Mouse (Mus musculus): Measurements from ENCODE around the gene Smpd1.

Smpd1 gene

DNA sequence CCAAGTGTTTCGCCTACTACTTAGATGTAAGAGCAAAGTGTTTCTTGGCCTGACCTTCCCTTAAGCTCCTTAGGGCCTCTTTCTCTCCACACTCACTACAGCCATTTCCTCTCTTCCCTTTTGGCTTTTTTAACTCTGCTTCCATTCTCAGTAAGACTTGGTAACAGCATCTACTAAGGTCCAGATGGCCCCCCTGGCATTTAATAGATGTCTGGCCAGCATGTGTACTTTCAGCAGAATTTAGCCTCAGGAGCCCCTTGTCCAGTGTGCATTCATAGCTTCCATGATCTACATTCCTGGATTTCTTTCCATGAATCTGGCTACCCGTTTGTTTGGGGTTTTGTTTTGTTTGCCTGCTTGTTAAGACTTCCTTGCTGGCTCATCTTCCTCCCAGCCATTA is 24.3 kb downstream of the Smpd1 start:
- ChIA-PET CTCF (no interaction called here), POLR2A (interaction anchor here in 1 of 4 experiments (1.6 kb wide), 1 partner anchor 24 kb away, joined by 6 read pairs; the partner anchor contains the start of gene Smpd1)

DNA sequence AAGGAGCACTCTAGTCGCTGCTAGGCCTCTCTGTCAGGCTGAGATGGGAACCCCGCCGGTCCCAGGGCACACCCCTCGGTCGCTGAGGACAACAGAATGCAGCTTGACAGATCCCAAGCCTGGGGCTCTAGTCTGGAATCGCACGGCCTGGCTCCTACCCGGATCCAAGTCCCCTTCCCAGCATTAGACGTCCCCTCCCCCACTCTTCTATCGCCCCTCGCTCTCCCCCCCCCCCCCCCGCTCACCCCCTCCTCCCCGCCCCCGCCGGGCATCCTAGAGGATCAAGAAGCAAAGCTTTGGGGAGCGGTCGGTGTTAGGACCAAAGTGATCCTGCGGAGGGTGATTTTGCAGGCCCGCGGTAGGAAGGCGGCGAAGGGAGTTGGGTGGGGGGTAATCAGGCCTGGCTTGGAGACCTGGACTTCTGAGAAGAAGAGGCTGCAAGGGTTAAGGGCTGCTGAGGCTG is 26.5 kb downstream of the Smpd1 start:
- CTCF ChIA-PET: interaction anchor here in 2 of 4 experiments (0.5 to 1.9 kb wide), 5 partner anchors 23 to 1332 kb away, joined by 3 to 9 read pairs (median 3); partner anchors contain the start of genes Dnhd1 (in 1 of the 2) and Smpd1 (in 1 of the 2)
- POLR2A ChIA-PET: interaction anchor here (0.5 to 2.1 kb wide), 22 partner anchors 8 to 1973 kb away, joined by 3 to 15 read pairs (median 3); partner anchors contain the start of genes Mrpl17 (in 2 of the 4), Smpd1 (in 2 of the 4), Arfip2 (in 1 of the 4) and Dnhd1 (in 1 of the 4)

- ChIA-PET CTCF (interaction anchor here in 2 of 4 experiments (0.6 to 1.9 kb wide), 5 partner anchors 23 to 1333 kb away, joined by 3 to 9 read pairs (median 3); partner anchors contain the start of genes Dnhd1 (in 1 of the 2) and Smpd1 (in 1 of the 2)), POLR2A (interaction anchor here (0.5 to 2.1 kb wide), 22 partner anchors 9 to 1972 kb away, joined by 3 to 15 read pairs (median 3); partner anchors contain the start of genes Mrpl17 (in 2 of the 4), Smpd1 (in 2 of the 4), Arfip2 (in 1 of the 4) and Dnhd1 (in 1 of the 4))
These were observed 27.0 kb downstream of the Smpd1 start, which contains the start of gene Apbb1 for GRCm38 (mm10) chr7:105581094-105581703. Apbb1 (minus strand) TSS chr7:105581653.

DNA sequence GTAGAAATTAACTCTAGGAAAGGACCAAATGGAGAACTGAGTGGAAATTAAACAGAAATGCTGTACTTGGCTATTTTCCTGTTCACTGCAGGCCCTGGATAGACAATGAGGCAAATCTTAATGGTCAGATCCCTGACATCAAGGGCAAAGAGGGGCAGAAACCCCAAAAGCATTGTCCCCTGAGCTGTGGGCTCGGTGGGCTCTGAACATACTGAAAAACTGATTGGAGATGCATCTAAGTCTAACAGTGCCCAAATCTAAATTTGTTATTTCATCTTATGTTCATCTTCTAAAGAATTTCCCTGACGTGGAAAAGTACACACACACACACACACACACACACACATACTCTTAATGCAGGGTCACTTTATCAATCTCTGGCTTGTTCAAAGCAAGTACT is 27.8 kb downstream of the Smpd1 start:
- ChIA-PET CTCF (no interaction called here), POLR2A (interaction anchor here in 3 of 4 experiments (0.8 to 2.1 kb wide), 5 partner anchors 8 to 58 kb away, joined by 3 to 11 read pairs (median 3); partner anchors contain the start of genes Arfip2 (in 1 of the 3), Gm45799 (in 1 of the 3) and Timm10b (in 1 of the 3))

GRCm38 (mm10) chr7:105588325-105588912 is 34.3 kb downstream of the Smpd1 start:
- POLR2A ChIA-PET: interaction anchor here in 1 of 4 experiments (0.6 to 1.1 kb wide), 2 partner anchors 13 to 16 kb away, joined by 3 read pairs; no protein-coding TSS in a partner anchor
- CTCF ChIA-PET: no interaction called here

DNA sequence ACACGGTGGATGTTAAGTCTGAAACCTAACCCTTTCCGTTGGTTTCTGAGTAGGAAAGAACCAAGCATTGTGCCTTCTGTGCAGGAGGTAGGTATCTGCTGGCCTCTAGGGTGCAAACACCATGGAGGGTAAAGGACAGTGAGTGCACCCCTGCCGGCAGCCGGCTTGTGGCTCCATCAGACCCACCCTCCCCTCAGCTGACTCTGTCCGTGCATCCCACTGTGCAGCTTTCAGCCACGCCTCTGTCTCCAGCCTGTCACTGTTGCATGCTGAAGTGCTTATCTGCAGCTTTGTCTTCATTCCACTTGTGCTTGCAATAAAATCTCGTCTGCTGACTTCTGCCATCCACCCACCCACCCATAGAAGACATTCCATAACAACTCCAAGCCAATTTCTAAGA is 35.9 kb downstream of the Smpd1 start:
- POLR2A ChIA-PET: interaction anchor here in 3 of 4 experiments (0.6 to 1.7 kb wide), 6 partner anchors 8 to 221 kb away, joined by 3 to 6 read pairs (median 3); partner anchors contain the start of genes Arfip2 (in 1 of the 3), Gm45799 (in 1 of the 3), Mrpl17 (in 1 of the 3) and Timm10b (in 1 of the 3)
- CTCF ChIA-PET: interaction anchor here in 2 of 4 experiments (0.6 to 1.4 kb wide), 3 partner anchors 60 to 61 kb away, joined by 3 read pairs; partner anchors contain the start of gene Dnhd1 (in 2 of the 2)

GRCm38 (mm10) chr7:105602860-105603623 is 48.9 kb downstream of the Smpd1 start:
- CTCF ChIA-PET: interaction anchor here in 2 of 4 experiments (0.6 to 1.2 kb wide), 6 partner anchors 13 to 214 kb away, joined by 3 to 6 read pairs (median 3); partner anchors contain the start of genes Dnhd1 (in 1 of the 2) and Mrpl17 (in 1 of the 2)
- POLR2A ChIA-PET: interaction anchor here (0.6 to 1.2 kb wide), 5 partner anchors 12 to 208 kb away, joined by 3 to 5 read pairs (median 3); partner anchors contain the start of genes Arfip2 (in 1 of the 4), Gm45799 (in 1 of the 4), Mrpl17 (in 1 of the 4) and Timm10b (in 1 of the 4)

Data from embryonic stem cell, embryonic (primary cell).